Mouse (Mus musculus) liver, postnatal 0 days (tissue): ENCODE data around the gene Myo18a. TPM values are rescaled to one million over a fixed set of nuclear protein-coding genes. Genes with fewer than 3 reads are reported as not detected.

Source experiments
- ATAC-seq: fragments of 200-750 bp; cut with Nextera tagmentation; 2 replicates; pipeline ENCODE4 v1.8.0; 2017; ENCODE audit warnings: mild to moderate bottlenecking, moderate library complexity
- DNase-seq: peaks from one replicate; pipeline ENCODE4 v3.0.0-alpha.2; 2016
- H3K27ac ChIP-seq: fragments of 300-500 bp; sonication (generic); 2 replicates; pipeline ENCODE4 v1.5.1; 2014; ENCODE audit warnings: antibody characterized with exemption, moderate library complexity, mild to moderate bottlenecking, low read depth
- H3K27me3 ChIP-seq: fragments of 300-500 bp; sonication (generic); 2 replicates; pipeline ENCODE4 v1.6.1; 2014; ENCODE audit warnings: low read length, control low read depth, mixed read lengths; ENCODE audit not compliant: insufficient read depth
- H3K36me3 ChIP-seq: fragments of 300-500 bp; sonication (generic); replicated peaks from 2 replicates; pipeline ENCODE4 v1.6.1; 2014; ENCODE audit warnings: mild to moderate bottlenecking, control low read depth, low read length, moderate library complexity, mixed read lengths; ENCODE audit not compliant: insufficient read depth
- H3K4me1 ChIP-seq: fragments of 300-500 bp; sonication (generic); 2 replicates; pipeline ENCODE4 v1.6.1; 2014; ENCODE audit warnings: antibody characterized with exemption, mild to moderate bottlenecking, control low read depth; ENCODE audit not compliant: insufficient read depth
- H3K4me2 ChIP-seq: fragments of 300-500 bp; sonication (generic); 2 replicates; pipeline ENCODE4 v1.6.1; 2014; ENCODE audit warnings: low read depth, mild to moderate bottlenecking, low read length, moderate library complexity, mixed read lengths
- H3K4me3 ChIP-seq: fragments of 300-500 bp; sonication (generic); 2 replicates; pipeline ENCODE4 v1.5.1; 2014; ENCODE audit warnings: low read depth, low read length
- H3K9ac ChIP-seq: fragments of 300-500 bp; sonication (generic); replicated peaks from 2 replicates; pipeline ENCODE4 v1.6.1; 2014; ENCODE audit warnings: mild to moderate bottlenecking, moderate library complexity
- H3K9me3 ChIP-seq: fragments of 300-500 bp; sonication (generic); 2 replicates; pipeline ENCODE4 v1.6.1; 2016; ENCODE audit warnings: mild to moderate bottlenecking, control low read depth, low read length, mixed read lengths
- CTCF ChIP-seq: sonication (generic); IDR thresholded peaks from 2 replicates; pipeline ENCODE4 v1.5.1; 2016; ENCODE audit warnings: antibody characterized with exemption, low read depth
- EP300 ChIP-seq: IDR thresholded peaks from 2 replicates; pipeline ENCODE4 v1.6.1; 2016; ENCODE audit warnings: antibody characterized with exemption, low read depth, mild to moderate bottlenecking
- WGBS: fragments of 180-500 bp; shearing (Covaris S2); extraction: QIAGEN DNeasy Blood & Tissue Kit; methylation state at CpG from one replicate; pipeline ENCODE4 v1.1.7; 2014; ENCODE audit not compliant: insufficient replicate concordance; 5-methylcytosine and 5-hydroxymethylcytosine counted together
- polyA plus RNA-seq: library from polyadenylated mRNA; unstranded; fragments of >200 nt; fragmentation: Nextera tagmentation; extraction: Ambion mirVana; gene quantifications from 2 replicates; pipeline ENCODE4 v1.2.1, GENCODE M21; 2015

The Myo18a gene
- polyA plus RNA-seq, 1 experiment from 2014 or later: 10.4 TPM

DNA sequence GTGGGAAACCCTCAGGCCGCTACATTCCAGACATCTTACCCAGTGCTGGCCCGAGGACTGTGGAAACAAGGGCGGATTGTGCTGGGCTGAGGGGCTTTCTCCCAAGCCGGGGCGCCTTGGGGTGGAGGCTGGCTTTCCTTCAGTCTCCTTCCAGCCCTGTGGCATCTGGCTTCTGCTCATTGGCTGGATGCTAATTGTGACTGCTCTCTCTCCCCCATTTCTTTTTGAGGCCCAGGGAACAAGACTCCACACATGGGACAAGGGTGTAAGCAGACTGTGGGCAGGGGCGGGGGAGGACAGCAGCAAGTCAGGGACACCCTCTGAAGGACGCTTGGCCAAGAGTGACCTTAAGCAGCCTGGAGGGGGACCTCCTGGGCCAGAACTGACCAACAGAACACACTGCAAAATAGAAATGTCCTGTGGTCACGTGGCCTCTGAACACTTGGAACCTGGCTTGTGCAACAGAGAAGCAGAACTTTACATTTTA, 28.2 kb downstream of the Myo18a start:
- ATAC-seq (no peak), DNase-seq (no peak)
- Histone ChIP-seq H3K4me2 (peak overlapping the region; percentile 42; the same call in 1 of the 2 replicates), H3K4me1 (peaks cover 58% of the 10 kb centered on the region), H3K9me3 (no peaks in the 10 kb centered on the region), H3K27me3 (no peaks in the 10 kb centered on the region), H3K36me3 (no peaks in the 10 kb centered on the region), H3K27ac (peak overlapping the region; percentile 41), H3K4me3 (no peak overlapping the region), H3K9ac (peak overlapping the region; percentile 36; the same call in 1 of the 2 replicates)
- 53% methylated on average over 8 of the region's 8 CpGs for WGBS
- TF ChIP-seq EP300: no peak
- TF ChIP-seq CTCF: no peak

DNA sequence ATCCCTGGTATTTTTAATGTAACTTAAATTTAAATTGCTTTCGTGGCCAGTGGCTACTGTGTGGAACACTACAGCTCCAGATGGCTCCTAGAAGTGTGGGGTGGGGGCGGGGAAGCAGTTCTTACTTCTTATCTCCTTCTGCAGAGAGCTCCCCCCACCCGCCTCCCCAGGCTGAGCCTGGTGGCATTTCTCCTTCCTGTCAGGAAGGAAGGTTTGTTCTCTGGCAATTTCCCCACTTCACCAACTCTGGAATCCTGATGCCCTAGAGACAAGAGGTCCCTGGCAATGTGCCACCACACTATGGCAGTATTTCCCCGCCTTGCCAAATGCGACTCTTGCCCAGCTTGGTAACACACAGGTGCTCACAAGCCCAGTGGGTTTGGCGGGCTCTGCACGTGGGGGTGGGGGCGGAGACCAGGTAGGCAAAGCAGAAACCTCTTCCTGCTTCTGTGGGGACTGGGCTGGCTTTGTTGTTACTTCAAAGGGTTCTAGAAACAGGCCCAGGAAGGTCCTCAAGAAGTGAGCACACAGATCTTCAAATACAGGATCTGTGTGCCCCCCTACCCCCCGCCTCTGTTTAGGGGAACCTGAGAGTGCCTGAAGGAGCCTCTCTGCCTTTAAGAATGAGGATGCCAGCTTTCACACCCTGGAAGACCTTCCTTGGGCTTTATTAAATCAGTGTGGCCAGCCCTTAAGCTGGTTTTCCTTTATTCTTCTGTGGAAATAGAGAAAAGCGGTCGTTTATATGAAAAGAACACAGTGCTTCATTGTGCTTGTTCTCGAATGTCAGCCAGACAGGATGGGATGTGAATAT, 28.9 kb downstream of the Myo18a start:
- peak overlapping the region; percentile 41 for H3K27ac ChIP-seq
- H3K36me3 ChIP-seq: no peaks in the 10 kb centered on the region
- peak overlapping the region; percentile 36; the same call in 1 of the 2 replicates for H3K9ac ChIP-seq
- H3K9me3 ChIP-seq: no peaks in the 10 kb centered on the region
- H3K4me3 ChIP-seq: no peak overlapping the region
- no peak for ATAC-seq
- TF ChIP-seq EP300 (peak; percentile 41; the same call in 1 of the 2 replicates), CTCF (no peak)
- peak overlapping the region; percentile 42 for H3K4me2 ChIP-seq
- peak; percentile 68 for DNase-seq
- H3K27me3 ChIP-seq: no peaks in the 10 kb centered on the region
- WGBS: 27% methylated on average over 12 of the region's 12 CpGs
- H3K4me1 ChIP-seq: peaks cover 52% of the 10 kb centered on the region

DNA sequence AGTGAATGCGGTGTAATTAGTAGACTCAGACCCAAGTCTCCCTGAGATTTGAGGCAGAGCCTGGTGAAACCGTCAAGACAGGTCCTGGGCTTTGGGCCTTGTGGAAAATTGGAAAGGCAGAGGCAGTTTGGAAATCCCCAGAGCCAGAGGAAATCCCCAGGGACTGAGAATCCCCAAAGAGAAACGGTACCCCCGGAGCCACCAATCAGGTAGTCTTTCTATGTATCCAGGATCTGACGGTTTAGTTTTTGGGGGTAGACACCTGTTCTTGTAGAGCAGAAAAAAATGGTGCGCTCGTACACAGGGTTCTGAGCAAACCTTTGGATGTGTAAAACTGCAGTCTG, 29.5 kb downstream of the Myo18a start:
- no peaks in the 10 kb centered on the region for H3K9me3 ChIP-seq
- H3K4me2 ChIP-seq: peak overlapping the region; percentile 80; the same call in 1 of the 2 replicates
- H3K27me3 ChIP-seq: no peaks in the 10 kb centered on the region
- no peaks in the 10 kb centered on the region for H3K36me3 ChIP-seq
- ATAC-seq (no peak), DNase-seq (no peak)
- WGBS: 67% methylated on average over 7 of the region's 7 CpGs
- no peak overlapping the region for H3K9ac ChIP-seq
- H3K4me1 ChIP-seq: peaks cover 47% of the 10 kb centered on the region
- H3K27ac ChIP-seq: peak overlapping the region; percentile 41; the same call in 1 of the 2 replicates
- TF ChIP-seq CTCF (no peak), EP300 (no peak)
- H3K4me3 ChIP-seq: no peak overlapping the region

DNA sequence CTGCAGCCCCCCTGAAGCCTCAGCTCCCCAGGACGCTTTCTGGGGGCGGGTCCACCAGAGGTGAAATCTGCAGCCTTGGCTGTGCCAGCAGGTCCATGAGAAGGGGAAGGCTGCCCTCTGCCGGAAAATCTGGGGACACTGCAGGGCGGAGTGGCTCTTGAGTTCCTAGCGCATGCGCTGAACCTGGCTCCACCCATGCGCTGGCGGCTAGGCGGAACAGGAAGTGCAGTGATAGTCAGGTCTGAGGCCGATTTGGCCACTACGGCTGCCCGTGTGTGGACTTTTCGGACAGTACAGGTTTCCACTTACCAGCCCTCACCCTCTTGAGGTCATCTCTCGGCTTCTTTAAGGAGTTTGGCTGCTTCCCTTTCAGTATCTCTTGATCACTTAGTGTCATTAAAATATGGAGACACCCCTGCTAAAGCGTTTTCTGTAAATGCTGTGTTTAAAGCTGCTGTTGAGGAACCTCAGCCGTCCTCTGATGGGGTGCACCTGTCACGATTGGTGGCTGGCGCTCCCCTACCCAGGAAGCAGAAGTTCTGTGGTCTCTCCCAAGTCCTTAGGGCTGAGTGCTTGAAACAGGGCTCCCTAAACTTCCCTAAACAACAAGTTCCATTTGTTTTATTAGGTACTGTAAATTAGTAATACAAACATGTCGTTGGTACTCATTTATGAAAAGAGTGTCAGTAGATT, 30.3 kb downstream of the Myo18a start:
- 4% methylated on average over 19 of the region's 19 CpGs for WGBS
- TF ChIP-seq EP300 (no peak), CTCF (peak; percentile 100)
- ATAC-seq: peak; percentile 91

DNA sequence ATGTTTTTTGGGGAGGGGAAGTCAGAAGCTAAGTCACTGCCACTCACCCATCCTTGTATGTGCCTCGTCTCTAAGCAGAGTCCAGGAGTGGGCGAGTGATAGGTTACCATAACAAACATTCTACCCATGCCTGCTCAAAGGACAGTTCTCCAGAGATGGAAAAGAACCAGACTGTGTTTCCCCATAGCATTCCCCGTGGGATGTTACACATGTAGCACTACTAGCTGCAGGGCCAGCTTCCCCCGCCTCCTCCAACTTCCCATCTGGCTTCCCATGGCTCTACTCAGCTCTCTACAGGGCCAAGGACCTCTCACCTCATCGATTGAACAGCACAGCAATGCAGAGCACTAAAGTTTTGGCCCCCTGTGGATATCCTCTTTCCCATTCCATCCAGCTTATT, 32.2 kb downstream of the Myo18a start:
- H3K36me3 ChIP-seq: no peaks in the 10 kb centered on the region
- no peaks in the 10 kb centered on the region for H3K27me3 ChIP-seq
- H3K4me1 ChIP-seq: peaks cover 36% of the 10 kb centered on the region
- H3K9ac ChIP-seq: no peak overlapping the region
- H3K27ac ChIP-seq: no peak overlapping the region
- TF ChIP-seq CTCF: no peak
- H3K4me3 ChIP-seq: no peak overlapping the region
- no peak for DNase-seq
- no peaks in the 10 kb centered on the region for H3K9me3 ChIP-seq
- 78% methylated on average over 5 of the region's 5 CpGs for WGBS
- ATAC-seq: no peak
- no peak overlapping the region for H3K4me2 ChIP-seq

More for the DNA sequence above, 30.3 kb downstream of the Myo18a start:
- DNase-seq: peak; percentile 98
- H3K36me3 ChIP-seq: no peaks in the 10 kb centered on the region
- H3K27ac ChIP-seq: peak overlapping the region; percentile 86
- H3K4me3 ChIP-seq: peak overlapping the region; percentile 49
- H3K27me3 ChIP-seq: no peaks in the 10 kb centered on the region
- H3K9me3 ChIP-seq: no peaks in the 10 kb centered on the region
- peak overlapping the region; percentile 80 for H3K4me2 ChIP-seq
- H3K9ac ChIP-seq: peak overlapping the region; percentile 68
- peaks cover 43% of the 10 kb centered on the region for H3K4me1 ChIP-seq

DNA sequence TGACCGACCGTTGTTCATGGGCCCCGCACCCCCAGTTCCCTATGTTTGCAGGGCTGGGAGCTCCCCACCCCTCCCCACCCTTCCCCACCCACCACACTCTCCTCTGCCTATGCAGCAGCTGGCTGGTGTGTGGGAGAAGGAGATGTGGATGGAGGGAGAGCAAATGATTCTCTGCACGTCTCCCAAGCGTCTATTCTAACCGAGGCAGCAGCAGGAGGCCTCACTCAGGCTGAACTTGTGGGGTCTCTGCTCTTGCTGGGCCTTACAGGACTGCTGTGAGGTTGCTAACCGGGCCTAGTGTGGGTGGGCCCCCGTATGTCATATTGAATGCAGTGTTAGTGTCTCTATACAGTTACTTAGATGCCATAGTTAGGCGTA, 37.4 kb downstream of the Myo18a start:
- DNase-seq (no peak), ATAC-seq (no peak)
- 57% methylated on average over 9 of the region's 9 CpGs for WGBS
- Histone ChIP-seq H3K4me2 (peak overlapping the region; percentile 63), H3K9me3 (no peaks in the 10 kb centered on the region), H3K36me3 (no peaks in the 10 kb centered on the region), H3K4me3 (peak overlapping the region; percentile 33), H3K27ac (peak overlapping the region; percentile 72), H3K9ac (no peak overlapping the region), H3K27me3 (no peaks in the 10 kb centered on the region), H3K4me1 (peaks cover 23% of the 10 kb centered on the region)
- TF ChIP-seq CTCF (no peak), EP300 (no peak)
